Mouse (Mus musculus): ENCODE results near the gene Spryd3. TPM values are rescaled to one million over a fixed set of nuclear protein-coding genes. Genes with fewer than 3 reads are reported as not detected.
"Not testable (repeated sequence)": the region's sequence is repeated elsewhere in the genome, so short reads cannot be mapped to it uniquely, and the experiment has no call there.

Gene Spryd3
- polyA plus RNA-seq, 1 experiment from 2014 or later, result 11.1 TPM

GRCm38 (mm10) chr15:102173581-102173980, 37.5 kb upstream of the Spryd3 start:
- H3K4me1 ChIP-seq (ENCODE audit: control insufficient read depth, insufficient read depth, low read length), result no peaks in the 10 kb centered on the region
- peaks cover 4% of the 10 kb centered on the region; the same call in 1 of the 2 replicates for H3K9me3 ChIP-seq (replicated peaks; ENCODE audit: control insufficient read depth, low read length)
- WGBS (ENCODE audit: insufficient replicate concordance), result 82% methylated on average over 3 of the region's 3 CpGs
- H3K4me2 ChIP-seq, result no peak overlapping the region
- no peaks in the 10 kb centered on the region for H3K27me3 ChIP-seq (ENCODE audit: control insufficient read depth, insufficient read depth, low read length)
- no peak for ATAC-seq (replicated peaks; ENCODE audit: insufficient number of reproducible peaks, low FRiP score, low TSS enrichment)
- no peak overlapping the region for H3K27ac ChIP-seq (ENCODE audit: low read depth, low read length)
- H3K9ac ChIP-seq (ENCODE audit: low read depth, low read length), result no peak overlapping the region
- H3K36me3 ChIP-seq (ENCODE audit: control insufficient read depth, insufficient read depth, low read length), result no peaks in the 10 kb centered on the region; the same call in 1 of the 2 replicates
- H3K4me3 ChIP-seq (ENCODE audit: low read depth, low read length), result no peak overlapping the region

- no peak overlapping the region for H3K4me3 ChIP-seq (ENCODE audit: low read depth, low read length)
- no peak overlapping the region for H3K4me2 ChIP-seq
- no peaks in the 10 kb centered on the region for H3K9me3 ChIP-seq (replicated peaks; ENCODE audit: control insufficient read depth, low read length)
- 53% methylated on average over 2 of the region's 2 CpGs for WGBS (ENCODE audit: insufficient replicate concordance)
- H3K27me3 ChIP-seq (ENCODE audit: control insufficient read depth, insufficient read depth, low read length), result no peaks in the 10 kb centered on the region
- H3K9ac ChIP-seq (ENCODE audit: low read depth, low read length), result no peak overlapping the region
- H3K27ac ChIP-seq (ENCODE audit: low read depth, low read length), result no peak overlapping the region
- H3K4me1 ChIP-seq (ENCODE audit: control insufficient read depth, insufficient read depth, low read length), result peaks cover 7% of the 10 kb centered on the region; the same call in 1 of the 2 replicates
- no peaks in the 10 kb centered on the region for H3K36me3 ChIP-seq (ENCODE audit: control insufficient read depth, insufficient read depth, low read length)
- ATAC-seq (replicated peaks; ENCODE audit: insufficient number of reproducible peaks, low FRiP score, low TSS enrichment), result no peak
These were observed 33.0 kb upstream of the Spryd3 start for GRCm38 (mm10) chr15:102169064-102169463.

- Histone ChIP-seq H3K4me1 (ENCODE audit: control insufficient read depth, insufficient read depth, low read length) (peaks cover 7% of the 10 kb centered on the region; the same call in 1 of the 2 replicates), H3K27ac (ENCODE audit: low read depth, low read length) (no peak overlapping the region), H3K4me2 (no peak overlapping the region), H3K27me3 (ENCODE audit: control insufficient read depth, insufficient read depth, low read length) (no peaks in the 10 kb centered on the region), H3K36me3 (ENCODE audit: control insufficient read depth, insufficient read depth, low read length) (no peaks in the 10 kb centered on the region), H3K4me3 (ENCODE audit: low read depth, low read length) (no peak overlapping the region), H3K9ac (ENCODE audit: low read depth, low read length) (no peak overlapping the region), H3K9me3 (replicated peaks; ENCODE audit: control insufficient read depth, low read length) (no peaks in the 10 kb centered on the region)
- 46% methylated on average over 6 of the region's 6 CpGs for WGBS (ENCODE audit: insufficient replicate concordance)
- no peak for ATAC-seq (replicated peaks; ENCODE audit: insufficient number of reproducible peaks, low FRiP score, low TSS enrichment)
These were observed 31.6 kb upstream of the Spryd3 start for GRCm38 (mm10) chr15:102167620-102168021.

- no peak for ATAC-seq (replicated peaks; ENCODE audit: insufficient number of reproducible peaks, low FRiP score, low TSS enrichment)
- Histone ChIP-seq H3K4me3 (ENCODE audit: low read depth, low read length) (no peak overlapping the region), H3K27ac (ENCODE audit: low read depth, low read length) (no peak overlapping the region), H3K36me3 (ENCODE audit: control insufficient read depth, insufficient read depth, low read length) (no peaks in the 10 kb centered on the region), H3K27me3 (ENCODE audit: control insufficient read depth, insufficient read depth, low read length) (no peaks in the 10 kb centered on the region), H3K9ac (ENCODE audit: low read depth, low read length) (no peak overlapping the region), H3K4me2 (no peak overlapping the region), H3K9me3 (replicated peaks; ENCODE audit: control insufficient read depth, low read length) (no peaks in the 10 kb centered on the region), H3K4me1 (ENCODE audit: control insufficient read depth, insufficient read depth, low read length) (peaks cover 7% of the 10 kb centered on the region; the same call in 1 of the 2 replicates)
- 54% methylated on average over 6 of the region's 6 CpGs for WGBS (ENCODE audit: insufficient replicate concordance)
These were observed 29.6 kb upstream of the Spryd3 start for GRCm38 (mm10) chr15:102165468-102166100.

GRCm38 (mm10) chr15:102163900-102164693, 28.1 kb upstream of the Spryd3 start:
- no peak overlapping the region for H3K9ac ChIP-seq (ENCODE audit: low read depth, low read length)
- 49% methylated on average over 3 of the region's 3 CpGs for WGBS (ENCODE audit: insufficient replicate concordance)
- no peaks in the 10 kb centered on the region for H3K27me3 ChIP-seq (ENCODE audit: control insufficient read depth, insufficient read depth, low read length)
- no peak overlapping the region for H3K4me2 ChIP-seq
- H3K27ac ChIP-seq (ENCODE audit: low read depth, low read length), result no peak overlapping the region
- no peak overlapping the region for H3K4me3 ChIP-seq (ENCODE audit: low read depth, low read length)
- H3K36me3 ChIP-seq (ENCODE audit: control insufficient read depth, insufficient read depth, low read length), result no peaks in the 10 kb centered on the region
- no peak for ATAC-seq (replicated peaks; ENCODE audit: insufficient number of reproducible peaks, low FRiP score, low TSS enrichment)
- H3K9me3 ChIP-seq (replicated peaks; ENCODE audit: control insufficient read depth, low read length), result no peaks in the 10 kb centered on the region
- peaks cover 7% of the 10 kb centered on the region; the same call in 1 of the 2 replicates for H3K4me1 ChIP-seq (ENCODE audit: control insufficient read depth, insufficient read depth, low read length)

GRCm38 (mm10) chr15:102160415-102161060, 24.5 kb upstream of the Spryd3 start:
- 44% methylated on average over 27 of the region's 27 CpGs for WGBS (ENCODE audit: insufficient replicate concordance)
- no peaks in the 10 kb centered on the region for H3K9me3 ChIP-seq (replicated peaks; ENCODE audit: control insufficient read depth, low read length)
- no peaks in the 10 kb centered on the region for H3K36me3 ChIP-seq (ENCODE audit: control insufficient read depth, insufficient read depth, low read length)
- H3K27ac ChIP-seq (ENCODE audit: low read depth, low read length), result no peak overlapping the region
- H3K27me3 ChIP-seq (ENCODE audit: control insufficient read depth, insufficient read depth, low read length), result no peaks in the 10 kb centered on the region
- ATAC-seq (replicated peaks; ENCODE audit: insufficient number of reproducible peaks, low FRiP score, low TSS enrichment), result no peak
- H3K4me2 ChIP-seq, result no peak overlapping the region
- no peaks in the 10 kb centered on the region for H3K4me1 ChIP-seq (ENCODE audit: control insufficient read depth, insufficient read depth, low read length)
- H3K9ac ChIP-seq (ENCODE audit: low read depth, low read length), result no peak overlapping the region
- no peak overlapping the region for H3K4me3 ChIP-seq (ENCODE audit: low read depth, low read length)

GRCm38 (mm10) chr15:102156836-102157235, 20.8 kb upstream of the Spryd3 start:
- ATAC-seq (replicated peaks; ENCODE audit: insufficient number of reproducible peaks, low FRiP score, low TSS enrichment), result no peak
- H3K27me3 ChIP-seq (ENCODE audit: control insufficient read depth, insufficient read depth, low read length), result no peaks in the 10 kb centered on the region
- H3K27ac ChIP-seq (ENCODE audit: low read depth, low read length), result no peak overlapping the region
- H3K4me1 ChIP-seq (ENCODE audit: control insufficient read depth, insufficient read depth, low read length), result no peaks in the 10 kb centered on the region
- 40% methylated on average over 20 of the region's 20 CpGs for WGBS (ENCODE audit: insufficient replicate concordance)
- H3K9ac ChIP-seq (ENCODE audit: low read depth, low read length), result no peak overlapping the region
- no peak overlapping the region for H3K4me2 ChIP-seq
- H3K36me3 ChIP-seq (ENCODE audit: control insufficient read depth, insufficient read depth, low read length), result no peaks in the 10 kb centered on the region
- H3K4me3 ChIP-seq (ENCODE audit: low read depth, low read length), result no peak overlapping the region
- no peaks in the 10 kb centered on the region for H3K9me3 ChIP-seq (replicated peaks; ENCODE audit: control insufficient read depth, low read length)

GRCm38 (mm10) chr15:102155006-102155405, 19.0 kb upstream of the Spryd3 start:
- not testable (repeated sequence) for H3K4me2 ChIP-seq; H3K4me3 ChIP-seq (ENCODE audit: low read depth, low read length); ATAC-seq (replicated peaks; ENCODE audit: insufficient number of reproducible peaks, low FRiP score, low TSS enrichment); H3K4me1 ChIP-seq (ENCODE audit: control insufficient read depth, insufficient read depth, low read length); H3K27ac ChIP-seq (ENCODE audit: low read depth, low read length); H3K9ac ChIP-seq (ENCODE audit: low read depth, low read length); H3K27me3 ChIP-seq (ENCODE audit: control insufficient read depth, insufficient read depth, low read length); H3K36me3 ChIP-seq (ENCODE audit: control insufficient read depth, insufficient read depth, low read length); H3K9me3 ChIP-seq (replicated peaks; ENCODE audit: control insufficient read depth, low read length)
- 90% methylated on average over 6 of the region's 6 CpGs for WGBS (ENCODE audit: insufficient replicate concordance)

Data from heart, embryonic 11.5 days (tissue).